Mouse (Mus musculus) skeletal muscle tissue, adult 2 months (tissue): Measurements from ENCODE around the gene Bcl2l1.

Source experiments
- DNase-seq: peaks from one replicate; pipeline ENCODE4 v3.0.0-alpha.2; 2012; ENCODE audit warnings: low read depth, low spot score

Bcl2l1 gene

GRCm38 (mm10) chr2:152824438-152825167 lies 6.9 kb downstream of the Bcl2l1 start:
- DNase-seq: no peak

GRCm38 (mm10) chr2:152823770-152824169 lies 7.8 kb downstream of the Bcl2l1 start:
- DNase-seq: no peak

GRCm38 (mm10) chr2:152821566-152821965 lies 10.0 kb downstream of the Bcl2l1 start:
- no peak for DNase-seq

- peak; percentile 62 for DNase-seq
Observed at GRCm38 (mm10) chr2:152821023-152821422, 10.5 kb downstream of the Bcl2l1 start.

- DNase-seq: peak; percentile 72
Observed at GRCm38 (mm10) chr2:152820369-152820768, 11.2 kb downstream of the Bcl2l1 start.

GRCm38 (mm10) chr2:152819926-152820325 lies 11.6 kb downstream of the Bcl2l1 start:
- DNase-seq: no peak

- DNase-seq: no peak
Observed at GRCm38 (mm10) chr2:152819097-152819624, 12.4 kb downstream of the Bcl2l1 start.

GRCm38 (mm10) chr2:152818679-152819078 lies 12.8 kb downstream of the Bcl2l1 start:
- no peak for DNase-seq

- DNase-seq: no peak
Observed at GRCm38 (mm10) chr2:152817596-152818291, 13.8 kb downstream of the Bcl2l1 start.

GRCm38 (mm10) chr2:152816657-152817348 lies 14.7 kb downstream of the Bcl2l1 start:
- no peak for DNase-seq

- no peak for DNase-seq
Observed at GRCm38 (mm10) chr2:152815879-152816656, 15.5 kb downstream of the Bcl2l1 start.

GRCm38 (mm10) chr2:152814213-152814874 lies 17.2 kb downstream of the Bcl2l1 start:
- no peak for DNase-seq

GRCm38 (mm10) chr2:152813232-152813631 lies 18.3 kb downstream of the Bcl2l1 start:
- DNase-seq: no peak

GRCm38 (mm10) chr2:152811336-152812165 lies 20.0 kb downstream of the Bcl2l1 start:
- no peak for DNase-seq

- no peak for DNase-seq
Observed at GRCm38 (mm10) chr2:152810158-152810941, 21.2 kb downstream of the Bcl2l1 start.

GRCm38 (mm10) chr2:152808178-152808577 lies 23.4 kb downstream of the Bcl2l1 start:
- DNase-seq: no peak

GRCm38 (mm10) chr2:152806037-152806436 lies 25.5 kb downstream of the Bcl2l1 start:
- peak; percentile 73 for DNase-seq

GRCm38 (mm10) chr2:152805111-152805490 lies 26.4 kb downstream of the Bcl2l1 start:
- DNase-seq: no peak

- no peak for DNase-seq
Observed at GRCm38 (mm10) chr2:152804408-152805110, 27.0 kb downstream of the Bcl2l1 start.
